25 mouse cellular contexts compared by ENCODE assay signal in the genomic region with DNA sequence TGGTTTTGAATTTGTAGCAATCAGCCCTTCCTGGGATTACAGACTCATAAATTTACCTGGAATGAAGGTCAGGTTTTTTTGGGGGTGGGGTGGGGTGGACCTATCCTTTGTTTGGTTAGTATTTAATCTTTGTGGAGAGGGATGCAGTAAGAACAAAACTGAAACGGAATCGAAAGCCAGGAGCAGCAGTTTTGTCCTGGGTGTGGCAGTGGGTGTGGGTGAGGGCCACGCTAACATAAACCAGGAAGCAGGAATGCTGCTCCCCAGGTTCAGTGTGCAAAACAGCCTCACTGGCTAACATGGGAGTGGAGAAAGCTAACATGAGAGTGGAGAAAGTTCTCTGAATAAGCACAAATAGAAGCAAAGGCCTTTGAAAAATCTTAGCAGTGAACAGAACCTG. TPM values are rescaled to one million over a fixed set of nuclear protein-coding genes. Genes with fewer than 3 reads are reported as not detected.
DNase-seq lines count a peak whose midpoint lies in the region; ATAC-seq and TF ChIP-seq lines count a peak whose summit lies in the region.
"Had no signal": no experiment of that assay in that cellular context is flagged by ENCODE, and none has a peak within 500 bp of the region (broad histone marks: within the 10 kb centered on the region; RNA-seq: fewer than 3 reads in every experiment).

No protein-coding gene starts in this region.

- intact Hi-C loops in gastrocnemius, postnatal 14 days (cut with DNase I; ENCODE audit: low total_unique reads) = loop anchor here (10.0 kb wide), 1 partner anchor 398 kb away; no protein-coding TSS in a partner anchor

- H3K36me3 ChIP-seq in intestine, postnatal 0 days (ENCODE audit: control insufficient read depth, insufficient read depth) = no peaks in the 10 kb centered on the region
- no peaks in the 10 kb centered on the region for H3K36me3 ChIP-seq in stomach, embryonic 14.5 days (ENCODE audit: control insufficient read depth, insufficient read depth, low read length)
- H3K36me3 ChIP-seq: embryonic facial prominence, embryonic 12.5 days; forebrain, embryonic 15.5 days; G1E; heart, embryonic 12.5 days; liver, embryonic 13.5 days had no signal

- H3K9me3 ChIP-seq in intestine, postnatal 0 days (ENCODE audit: control insufficient read depth) = no peaks in the 10 kb centered on the region
- no peaks in the 10 kb centered on the region for H3K9me3 ChIP-seq in stomach, embryonic 14.5 days (ENCODE audit: control insufficient read depth, low read depth, low read length)
- H3K9me3 ChIP-seq: embryonic facial prominence, embryonic 12.5 days; forebrain, embryonic 15.5 days; G1E; heart, embryonic 12.5 days; liver, embryonic 13.5 days had no signal

- H3K9ac ChIP-seq in intestine, postnatal 0 days (ENCODE audit: low read depth, low read length) = no peak overlapping the region
- H3K9ac ChIP-seq in stomach, embryonic 14.5 days (replicated peaks; ENCODE audit: low read depth, low read length) = no peak overlapping the region
- H3K9ac ChIP-seq: embryonic facial prominence, embryonic 12.5 days; forebrain, embryonic 15.5 days; heart, embryonic 12.5 days; hindbrain, embryonic 14.5 days; liver, embryonic 13.5 days had no signal

- peak; percentile 15 for DNase-seq in lung, postnatal 10 days
- DNase-seq in lung, postnatal 14 days = no peak
- DNase-seq in layer of hippocampus, postnatal 36 days = no peak
- DNase-seq in kidney, adult 11 months = no peak
- no peak for DNase-seq in gastrocnemius, postnatal 14 days
- DNase-seq: adrenal gland, postnatal 14 days; cerebellum, adult 11 months; cerebellum, adult 9-11 months; embryo, embryonic 11 days; gastrocnemius, postnatal 36 days; heart, adult 2 months; kidney, postnatal 14 days; left cerebral cortex, postnatal 4 days; liver, embryonic 13.5 days; midbrain, embryonic 14.5 days had no signal

- H3K27ac ChIP-seq in intestine, postnatal 0 days (ENCODE audit: low read depth, low read length) = no peak overlapping the region
- no peak overlapping the region for H3K27ac ChIP-seq in stomach, embryonic 14.5 days (ENCODE audit: low read length)
- H3K27ac ChIP-seq: embryonic facial prominence, embryonic 12.5 days; forebrain, embryonic 15.5 days; heart, adult 2 months; hindbrain, embryonic 14.5 days; layer of hippocampus, adult 2 months; liver, embryonic 13.5 days; macrophage had no signal

- ATAC-seq in intestine, postnatal 0 days = peak; percentile 75
- peak; percentile 65 for ATAC-seq in stomach, embryonic 14.5 days (ENCODE audit: insufficient number of reproducible peaks, insufficient read depth, low FRiP score, low read depth)
- ATAC-seq: forebrain, embryonic 15.5 days; inflammation-experienced regulatory T-cells, adult 6 months had no signal

- 33% methylated on average over 3 of the region's 3 CpGs for WGBS in intestine, postnatal 0 days
- 61% methylated on average over 3 of the region's 3 CpGs for WGBS in stomach, embryonic 14.5 days

- no peak overlapping the region for H3K4me3 ChIP-seq in intestine, postnatal 0 days (ENCODE audit: low read depth, low read length)
- H3K4me3 ChIP-seq in stomach, embryonic 14.5 days (ENCODE audit: low read depth, low read length) = no peak overlapping the region
- H3K4me3 ChIP-seq: embryonic facial prominence, embryonic 12.5 days; forebrain, embryonic 15.5 days; heart, adult 2 months; heart, embryonic 12.5 days; layer of hippocampus, adult 2 months; liver, embryonic 13.5 days had no signal

- H3K4me1 ChIP-seq in intestine, postnatal 0 days (replicated peaks; ENCODE audit: control insufficient read depth, insufficient read depth, low read length) = no peaks in the 10 kb centered on the region
- H3K4me1 ChIP-seq in stomach, embryonic 14.5 days (ENCODE audit: control insufficient read depth, insufficient read depth, low read length) = no peaks in the 10 kb centered on the region
- H3K4me1 ChIP-seq: embryonic facial prominence, embryonic 12.5 days; forebrain, embryonic 15.5 days had no signal

- TF ChIP-seq CTCF in intestine, postnatal 0 days (IDR thresholded peaks at IDR 0.05; ENCODE audit: low read depth) = no peak

- no peaks in the 10 kb centered on the region for H3K27me3 ChIP-seq in intestine, postnatal 0 days (replicated peaks; ENCODE audit: control insufficient read depth, insufficient read depth, low read length)
- H3K27me3 ChIP-seq in stomach, embryonic 14.5 days (ENCODE audit: control insufficient read depth, insufficient read depth, low read length) = no peaks in the 10 kb centered on the region
- H3K27me3 ChIP-seq: embryonic facial prominence, embryonic 12.5 days; forebrain, embryonic 15.5 days; heart, embryonic 12.5 days; liver, embryonic 13.5 days had no signal

- no peak overlapping the region for H3K4me2 ChIP-seq in intestine, postnatal 0 days (replicated peaks; ENCODE audit: low read depth)
- H3K4me2 ChIP-seq in stomach, embryonic 14.5 days (replicated peaks; ENCODE audit: low read depth, low read length) = no peak overlapping the region
- H3K4me2 ChIP-seq: embryonic facial prominence, embryonic 12.5 days; forebrain, embryonic 15.5 days; heart, embryonic 12.5 days; hindbrain, embryonic 14.5 days; liver, embryonic 13.5 days had no signal

RNA-seq across cellular contexts. Expression of gene Arhgap5, which starts 6.6 kb away (rescaled TPM):
- 25.1 and 25.6 TPM in 2 replicates for polyA plus RNA-seq in intestine, postnatal 0 days (2015; fragmentation: Nextera tagmentation; extraction: Ambion mirVana)
- polyA plus RNA-seq in stomach, embryonic 14.5 days (2014; fragmentation: Nextera tagmentation; extraction: Ambion mirVana) = 58.0 and 62.8 TPM in 2 replicates
- 100 to 1,000 TPM; 141 to 146 TPM for total RNA-seq in layer of hippocampus, postnatal 36 days (2021)
- total RNA-seq in gastrocnemius, postnatal 14 days (2021) = 10 to 100 TPM; 29.6 to 30.0 TPM
- polyA plus RNA-seq: G1E had no signal

Comparison
In these comparisons a context has a peak if more than half of its experiments do, and no peak if none do; other contexts are left out.
1. RNA of gene Arhgap5, which starts 6.6 kb away (total RNA-seq): 141 to 146 TPM in layer of hippocampus, postnatal 36 days; 29.6 to 30.0 TPM in gastrocnemius, postnatal 14 days; every median in the first group is over 4 times any median in the second.